Mouse (Mus musculus) kidney, embryonic 16.5 days (tissue): Measurements from ENCODE around the gene D6Ertd527e. TPM values are rescaled to one million over a fixed set of nuclear protein-coding genes. Genes with fewer than 3 reads are reported as not detected.
"Not testable (repeated sequence)": the region's sequence is repeated elsewhere in the genome, so short reads cannot be mapped to it uniquely, and the experiment has no call there.

Source experiments
- ATAC-seq: fragments of 200-750 bp; cut with Nextera tagmentation; 2 replicates; pipeline ENCODE4 v1.8.0; 2017; ENCODE audit warnings: moderate TSS enrichment; ENCODE audit not compliant: low FRiP score, low TSS enrichment
- H3K27ac ChIP-seq: fragments of 300-500 bp; sonication (generic); 2 replicates; pipeline ENCODE4 v1.5.1; 2014; ENCODE audit warnings: low read length
- H3K27me3 ChIP-seq: fragments of 300-500 bp; sonication (generic); 2 replicates; pipeline ENCODE4 v1.6.1; 2014; ENCODE audit warnings: low read length, control low read depth, mixed read lengths; ENCODE audit not compliant: insufficient read depth
- H3K36me3 ChIP-seq: fragments of 300-500 bp; sonication (generic); 2 replicates; pipeline ENCODE4 v1.6.1; 2014; ENCODE audit warnings: low read length, control low read depth, mixed read lengths; ENCODE audit not compliant: insufficient read depth
- H3K4me1 ChIP-seq: fragments of 300-500 bp; sonication (generic); 2 replicates; pipeline ENCODE4 v1.6.1; 2014; ENCODE audit warnings: low read length, control low read depth, mixed read lengths; ENCODE audit not compliant: insufficient read depth
- H3K4me2 ChIP-seq: fragments of 300-500 bp; sonication (generic); replicated peaks from 2 replicates; pipeline ENCODE4 v1.6.1; 2014; ENCODE audit warnings: low read depth, low read length
- H3K4me3 ChIP-seq: fragments of 300-500 bp; sonication (generic); 2 replicates; pipeline ENCODE4 v1.5.1; 2014; ENCODE audit warnings: mild to moderate bottlenecking, low read length
- H3K9ac ChIP-seq: fragments of 300-500 bp; sonication (generic); replicated peaks from 2 replicates; pipeline ENCODE4 v1.6.1; 2014; ENCODE audit warnings: low read length
- H3K9me3 ChIP-seq: fragments of 300-500 bp; sonication (generic); 2 replicates; pipeline ENCODE4 v1.6.1; 2016; ENCODE audit warnings: low read length, control low read depth
- WGBS: fragments of 180-500 bp; shearing (Covaris S2); extraction: QIAGEN DNeasy Blood & Tissue Kit; methylation state at CpG from one replicate; pipeline ENCODE4 v1.1.7; 2014; 5-methylcytosine and 5-hydroxymethylcytosine counted together
- polyA plus RNA-seq: library from polyadenylated mRNA; unstranded; fragments of >200 nt; fragmentation: Nextera tagmentation; extraction: Ambion mirVana; gene quantifications from 2 replicates; pipeline ENCODE4 v1.2.1, GENCODE M21; 2015

Gene D6Ertd527e
- polyA plus RNA-seq, 1 experiment from 2014 or later: 0.39 TPM

DNA sequence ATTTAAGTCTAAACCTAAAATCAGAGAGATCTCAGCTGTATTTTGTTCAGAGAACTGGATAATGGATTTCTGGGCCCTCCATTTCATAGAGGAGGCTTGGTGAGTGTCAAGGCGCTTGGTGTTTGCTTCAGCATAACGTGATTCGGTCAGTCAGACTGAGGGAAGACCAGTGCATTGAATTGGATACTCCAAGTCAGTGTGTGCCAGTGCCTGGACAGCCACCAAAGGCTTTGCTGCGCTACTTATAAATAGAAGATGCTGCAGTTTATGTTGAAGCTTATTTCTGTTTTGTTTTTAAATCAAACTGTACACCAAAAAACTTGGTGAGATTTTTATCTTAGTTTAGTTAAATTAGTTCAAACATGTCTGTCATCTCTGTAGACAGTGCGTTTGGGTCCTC is 16.2 kb upstream of the D6Ertd527e start:
- Histone ChIP-seq H3K36me3 (peaks cover 44% of the 10 kb centered on the region), H3K27me3 (no peaks in the 10 kb centered on the region)

DNA sequence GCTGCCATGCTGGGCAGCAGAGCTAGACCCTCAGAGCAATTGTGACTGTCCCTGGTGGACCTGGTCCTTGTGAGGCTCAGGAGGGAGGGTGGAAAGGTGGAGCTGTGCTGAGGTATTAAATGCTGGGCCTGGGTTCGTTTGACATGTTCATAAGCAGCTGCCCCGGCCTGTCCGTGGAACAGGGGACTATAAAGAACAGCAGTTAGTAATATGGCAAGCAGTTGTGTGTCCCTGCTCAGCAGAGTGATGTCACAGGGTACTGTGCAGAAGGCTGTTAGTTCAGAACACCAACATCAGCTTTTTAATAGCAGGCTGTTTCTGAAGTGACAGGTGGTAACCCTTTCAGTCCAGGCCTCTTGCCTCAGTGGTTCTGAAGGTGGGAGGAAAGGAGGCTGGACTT is 13.7 kb upstream of the D6Ertd527e start:
- no peak for ATAC-seq
- Histone ChIP-seq H3K9ac (no peak overlapping the region), H3K4me1 (no peaks in the 10 kb centered on the region), H3K27ac (no peak overlapping the region), H3K36me3 (peaks cover 26% of the 10 kb centered on the region), H3K9me3 (no peaks in the 10 kb centered on the region), H3K4me3 (no peak overlapping the region), H3K4me2 (no peak overlapping the region), H3K27me3 (no peaks in the 10 kb centered on the region)
- 67% methylated on average over 3 of the region's 3 CpGs for WGBS

More for the DNA sequence above, 16.2 kb upstream of the D6Ertd527e start:
- Histone ChIP-seq H3K4me1 (no peaks in the 10 kb centered on the region), H3K4me3 (no peak overlapping the region), H3K4me2 (no peak overlapping the region), H3K9ac (no peak overlapping the region), H3K9me3 (no peaks in the 10 kb centered on the region), H3K27ac (no peak overlapping the region)
- 93% methylated on average over 5 of the region's 5 CpGs for WGBS
- no peak for ATAC-seq

DNA sequence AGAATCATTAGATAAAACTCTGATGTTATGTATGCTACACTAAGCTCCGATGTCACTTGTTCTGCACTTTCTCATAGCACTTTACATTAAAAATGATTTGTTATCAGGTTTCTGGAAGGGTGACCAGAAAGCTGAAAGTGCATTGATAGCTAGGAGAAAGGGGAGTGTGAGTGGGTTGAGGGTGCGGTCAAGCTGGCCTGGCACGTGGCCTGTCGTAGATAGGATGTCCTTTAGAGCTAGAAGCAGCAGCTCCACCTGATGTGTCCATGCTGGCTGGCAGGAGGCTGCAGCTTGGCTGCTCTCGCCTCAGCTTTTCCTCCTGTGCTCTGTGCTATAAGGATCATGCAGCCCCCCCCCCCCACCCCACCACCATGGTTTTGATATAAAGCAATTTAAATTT is 12.1 kb upstream of the D6Ertd527e start:
- H3K9me3 ChIP-seq: no peaks in the 10 kb centered on the region
- ATAC-seq: no peak
- H3K27me3 ChIP-seq: no peaks in the 10 kb centered on the region
- 76% methylated on average over 5 of the region's 5 CpGs for WGBS
- no peak overlapping the region for H3K9ac ChIP-seq
- no peak overlapping the region for H3K4me2 ChIP-seq
- H3K4me3 ChIP-seq: no peak overlapping the region
- H3K36me3 ChIP-seq: peaks cover 17% of the 10 kb centered on the region
- no peaks in the 10 kb centered on the region for H3K4me1 ChIP-seq
- no peak overlapping the region for H3K27ac ChIP-seq

DNA sequence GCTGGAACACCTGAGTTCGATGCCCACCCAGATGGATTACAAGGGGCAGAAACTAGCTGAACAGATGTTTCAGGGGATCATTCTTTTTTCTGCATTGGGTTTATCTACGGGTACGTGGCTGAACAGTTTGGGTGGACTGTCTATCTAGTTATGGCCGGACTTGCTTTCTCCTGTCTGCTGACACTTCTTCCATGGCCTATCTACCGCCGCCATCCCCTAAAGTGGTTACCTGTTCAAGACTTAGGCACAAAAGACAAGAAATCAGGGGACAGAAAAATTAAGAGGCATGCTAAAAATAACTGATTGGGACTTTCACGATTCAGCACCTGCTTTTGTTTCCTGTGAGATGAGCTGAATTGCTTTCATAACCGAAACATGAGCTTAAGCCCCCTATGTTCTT is 10.9 kb upstream of the D6Ertd527e start:
- H3K36me3 ChIP-seq, H3K9ac ChIP-seq, H3K4me1 ChIP-seq, H3K4me2 ChIP-seq, H3K27ac ChIP-seq, H3K4me3 ChIP-seq, ATAC-seq, H3K9me3 ChIP-seq, H3K27me3 ChIP-seq: not testable (repeated sequence)
- WGBS: 88% methylated on average over 8 of the region's 8 CpGs

DNA sequence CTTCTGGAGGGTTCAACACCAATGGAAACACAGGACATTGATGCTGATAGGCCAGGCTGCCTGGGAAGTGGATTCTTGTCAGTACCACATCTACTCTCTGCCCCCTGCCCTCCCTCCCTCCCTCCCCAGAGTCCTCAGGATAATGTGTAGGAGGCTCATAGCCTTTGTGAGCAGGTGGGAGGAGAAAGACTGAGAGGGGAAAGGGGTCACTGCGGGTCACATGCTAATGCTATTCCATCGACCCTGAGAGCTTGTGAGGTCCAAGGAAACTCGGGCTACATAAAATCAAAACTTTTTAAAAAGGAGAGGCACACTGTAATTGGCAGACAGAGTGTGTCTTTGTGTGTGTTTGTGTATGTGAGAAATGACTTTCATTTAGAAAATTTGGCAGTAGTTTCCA is 5.3 kb upstream of the D6Ertd527e start:
- Histone ChIP-seq H3K4me3 (no peak overlapping the region), H3K9me3 (no peaks in the 10 kb centered on the region), H3K36me3 (no peaks in the 10 kb centered on the region), H3K4me2 (no peak overlapping the region), H3K27me3 (no peaks in the 10 kb centered on the region), H3K27ac (no peak overlapping the region), H3K9ac (no peak overlapping the region), H3K4me1 (peaks cover 20% of the 10 kb centered on the region)
- no peak for ATAC-seq
- WGBS: 8% methylated on average over 3 of the region's 3 CpGs

DNA sequence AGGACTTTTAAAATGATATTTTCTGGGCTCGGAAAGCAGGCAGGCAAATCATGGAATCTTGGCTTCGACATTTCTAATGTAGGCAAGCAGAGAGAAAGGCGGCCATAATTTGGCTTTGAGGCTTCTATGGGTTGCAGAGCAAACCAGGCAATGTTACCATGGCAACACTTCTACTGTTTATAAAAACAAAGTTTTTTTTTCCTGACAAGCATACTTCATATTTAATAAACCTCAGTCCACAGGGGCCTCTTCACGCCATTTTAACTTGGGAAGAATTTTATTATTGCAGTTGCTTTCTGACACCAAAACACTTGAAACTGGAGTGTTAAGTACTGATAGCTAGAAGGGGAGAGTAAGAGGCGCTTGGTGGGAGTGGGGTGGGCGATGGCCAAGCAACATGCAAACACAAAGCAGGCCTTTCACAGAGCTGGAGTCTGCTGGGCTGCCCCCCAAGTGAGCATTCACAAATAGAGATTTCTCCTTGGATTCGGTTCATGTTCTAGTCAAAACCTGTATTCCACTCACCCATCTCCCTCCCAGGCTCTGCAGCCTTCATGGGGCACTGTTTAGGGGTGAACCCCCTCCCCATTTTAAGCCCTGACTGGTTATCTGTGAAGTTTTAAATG is 4.8 kb upstream of the D6Ertd527e start:
- Histone ChIP-seq H3K36me3 (no peaks in the 10 kb centered on the region), H3K9ac (no peak overlapping the region), H3K4me1 (peaks cover 20% of the 10 kb centered on the region), H3K4me3 (no peak overlapping the region), H3K9me3 (no peaks in the 10 kb centered on the region), H3K27ac (no peak overlapping the region), H3K4me2 (no peak overlapping the region), H3K27me3 (no peaks in the 10 kb centered on the region)
- ATAC-seq: no peak
- 55% methylated on average over 7 of the region's 7 CpGs for WGBS

DNA sequence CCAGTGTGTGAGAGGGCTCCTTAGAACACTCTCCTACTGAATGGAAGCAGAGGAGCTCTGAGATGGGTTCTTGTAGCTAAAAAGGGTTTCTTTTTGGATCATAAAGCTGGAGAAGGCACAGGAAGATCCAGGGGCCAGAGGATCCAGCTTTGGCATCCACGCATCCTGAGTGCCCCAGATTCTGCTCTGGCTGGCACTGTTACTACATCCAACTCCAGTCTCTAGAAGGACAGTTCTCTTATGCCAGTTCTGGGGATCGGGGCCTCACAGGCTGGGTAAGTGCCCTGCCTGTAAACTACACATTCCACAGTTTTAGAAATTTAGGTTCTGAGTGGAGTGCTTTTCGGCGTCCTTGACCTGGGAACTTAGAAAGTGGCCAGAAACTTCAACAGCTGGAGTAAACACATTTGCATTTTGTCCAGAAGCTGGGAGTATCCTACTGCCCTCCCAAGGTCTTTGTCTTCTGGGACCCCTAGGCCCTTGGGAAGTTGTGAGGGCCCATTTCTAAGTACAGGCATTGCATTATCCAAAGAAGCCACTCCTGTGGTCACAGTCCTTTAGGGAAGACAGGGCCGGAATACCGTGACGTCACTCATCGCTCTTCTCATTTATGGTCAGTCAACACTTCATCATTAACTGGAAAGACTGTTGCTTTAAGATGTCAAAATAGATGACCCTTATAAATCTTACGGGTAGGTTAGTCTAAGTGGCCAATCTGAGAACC is 4.1 kb upstream of the D6Ertd527e start:
- H3K36me3 ChIP-seq: no peaks in the 10 kb centered on the region
- H3K4me2 ChIP-seq: no peak overlapping the region
- no peak for ATAC-seq
- no peak overlapping the region for H3K27ac ChIP-seq
- H3K4me3 ChIP-seq: no peak overlapping the region
- H3K4me1 ChIP-seq: peaks cover 20% of the 10 kb centered on the region
- WGBS: 64% methylated on average over 9 of the region's 9 CpGs
- H3K9ac ChIP-seq: no peak overlapping the region
- H3K9me3 ChIP-seq: no peaks in the 10 kb centered on the region
- peaks cover under 1% of the 10 kb centered on the region; the same call in 1 of the 2 replicates for H3K27me3 ChIP-seq

DNA sequence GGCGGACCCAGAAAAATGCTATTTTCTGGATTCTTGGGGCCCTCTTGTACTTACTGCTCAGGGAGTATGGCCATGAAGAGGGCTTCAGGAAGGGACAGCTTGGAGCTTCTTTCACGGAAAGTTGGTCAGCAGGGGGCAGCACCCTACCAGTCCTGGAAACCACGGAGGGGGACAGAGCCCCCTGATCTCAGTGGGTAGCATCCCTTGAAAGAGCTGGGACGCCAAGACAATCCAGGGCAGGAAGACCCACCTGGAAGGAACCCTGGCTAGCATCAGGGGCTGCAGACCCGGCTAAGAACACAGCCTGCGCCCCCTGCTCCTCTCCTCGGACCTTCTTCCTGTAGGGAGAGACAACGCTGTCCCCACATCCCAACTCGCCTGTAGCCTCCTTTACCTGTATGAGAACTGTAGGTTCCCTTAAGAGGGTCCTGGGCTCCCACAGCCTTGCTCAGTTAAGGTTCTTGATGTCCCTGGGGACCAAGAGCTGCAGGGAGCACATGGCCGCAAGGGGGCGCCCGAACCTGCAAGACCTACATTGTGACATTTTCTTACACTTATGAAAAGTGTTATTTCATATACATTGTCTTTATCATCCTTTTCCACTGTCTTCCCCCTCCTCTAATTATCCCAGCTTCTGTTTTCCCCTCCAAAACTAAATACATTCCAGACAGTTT is 3.1 kb upstream of the D6Ertd527e start:
- no peaks in the 10 kb centered on the region for H3K36me3 ChIP-seq
- H3K9me3 ChIP-seq: no peaks in the 10 kb centered on the region
- H3K27ac ChIP-seq: no peak overlapping the region
- peak overlapping the region; percentile 27 for H3K4me3 ChIP-seq
- peaks cover 20% of the 10 kb centered on the region for H3K4me1 ChIP-seq
- WGBS: 13% methylated on average over 12 of the region's 12 CpGs
- peak; percentile 55 for ATAC-seq
- peaks cover 2% of the 10 kb centered on the region; the same call in 1 of the 2 replicates for H3K27me3 ChIP-seq
- H3K4me2 ChIP-seq: peak overlapping the region; percentile 60
- peak overlapping the region; percentile 57 for H3K9ac ChIP-seq

DNA sequence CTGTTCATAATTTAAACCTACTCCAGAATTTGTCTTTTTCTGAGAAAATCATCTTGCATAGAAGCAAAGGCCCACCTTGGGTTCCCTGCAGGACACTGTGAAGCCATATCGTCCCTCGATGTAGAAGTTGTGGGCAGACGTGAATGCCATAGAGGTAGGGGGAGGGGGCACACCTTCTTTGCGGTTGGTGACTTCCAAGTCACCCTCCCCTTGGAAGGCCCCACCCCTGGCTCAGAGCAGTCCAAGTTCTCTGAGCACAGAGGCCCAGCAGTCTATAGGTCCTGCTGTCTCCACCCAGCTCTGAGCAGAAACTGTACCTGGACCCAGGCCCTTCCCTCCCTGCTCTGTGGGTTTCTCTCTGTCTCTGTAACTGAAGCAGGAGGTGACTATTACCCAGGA is 2.6 kb upstream of the D6Ertd527e start:
- no peak overlapping the region for H3K27ac ChIP-seq
- no peaks in the 10 kb centered on the region for H3K36me3 ChIP-seq
- no peak overlapping the region for H3K4me3 ChIP-seq
- H3K27me3 ChIP-seq: peaks cover 2% of the 10 kb centered on the region; the same call in 1 of the 2 replicates
- no peaks in the 10 kb centered on the region for H3K9me3 ChIP-seq
- peaks cover 20% of the 10 kb centered on the region for H3K4me1 ChIP-seq
- H3K9ac ChIP-seq: no peak overlapping the region
- 12% methylated on average over 4 of the region's 4 CpGs for WGBS
- ATAC-seq: peak; percentile 58
- H3K4me2 ChIP-seq: no peak overlapping the region

DNA sequence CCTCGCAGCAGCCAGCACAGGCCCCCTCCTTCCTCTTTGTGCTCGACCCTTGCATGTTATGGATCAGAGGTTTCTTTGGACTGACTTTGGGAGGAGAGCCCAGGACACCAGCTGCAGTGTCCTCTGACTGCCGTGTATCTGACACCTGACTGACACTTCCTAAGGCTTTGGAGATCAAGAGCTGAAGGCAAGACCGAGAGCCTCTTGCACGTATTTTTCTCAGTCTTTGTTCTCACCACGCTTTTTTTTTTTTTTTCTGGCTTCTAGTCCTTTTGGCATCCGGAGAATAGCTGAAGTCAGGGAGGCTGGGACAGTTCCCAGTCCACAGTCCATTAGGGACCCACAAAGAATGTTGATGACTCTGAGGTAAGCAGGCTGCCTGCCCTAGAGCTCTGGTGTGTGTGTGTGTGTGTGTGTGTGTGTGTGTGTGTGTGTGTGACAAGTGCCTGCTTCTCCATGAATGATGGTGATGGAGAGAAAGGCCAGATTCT is 2.1 kb upstream of the D6Ertd527e start:
- peaks cover 20% of the 10 kb centered on the region for H3K4me1 ChIP-seq
- no peaks in the 10 kb centered on the region for H3K9me3 ChIP-seq
- no peak overlapping the region for H3K27ac ChIP-seq
- no peaks in the 10 kb centered on the region for H3K36me3 ChIP-seq
- 9% methylated on average over 7 of the region's 7 CpGs for WGBS
- H3K4me3 ChIP-seq: no peak overlapping the region
- H3K27me3 ChIP-seq: peaks cover 2% of the 10 kb centered on the region; the same call in 1 of the 2 replicates
- H3K4me2 ChIP-seq: no peak overlapping the region
- no peak overlapping the region for H3K9ac ChIP-seq
- ATAC-seq: no peak
